Mouse (Mus musculus) MEL (cell line): ENCODE data around the gene Pcgf1. TPM values are rescaled to one million over a fixed set of nuclear protein-coding genes. Genes with fewer than 3 reads are reported as not detected.

Source experiments
- DNase-seq: peaks from one replicate; pipeline ENCODE4 v3.0.0; 2011; ENCODE audit warnings: low read depth, low spot score
- H3K27ac ChIP-seq: 2 replicates; pipeline ENCODE4 v1.5.1; 2012; ENCODE audit warnings: low read depth, mild to moderate bottlenecking, control low read depth, low read length, moderate library complexity; ENCODE audit not compliant: control insufficient read depth
- H3K27me3 ChIP-seq, 2 experiments: fragments of 150-350 bp in 1 of 2; sonication (generic) in 1 of 2; 2 replicates each; pipeline ENCODE4 v1.6.1; 2012; ENCODE audit warnings: low read length in 2 of 2, mild to moderate bottlenecking in 2 of 2, improper control_type of control experiment in 1 of 2, moderate library complexity in 1 of 2; ENCODE audit not compliant: insufficient read depth in 2 of 2, control insufficient read depth in 1 of 2
- H3K36me3 ChIP-seq, 2 experiments: 2 replicates each; pipeline ENCODE4 v1.6.1; 2012 to 2014; ENCODE audit warnings: low read length in 2 of 2, improper control_type of control experiment in 1 of 2, inconsistent platforms in 1 of 2, mild to moderate bottlenecking in 1 of 2; ENCODE audit not compliant: insufficient read depth in 2 of 2, control insufficient read depth in 1 of 2
- H3K4me1 ChIP-seq, 2 experiments: fragments of 150-350 bp in 1 of 2; sonication (generic) in 1 of 2; 2 replicates each; pipeline ENCODE4 v1.6.1; 2012; ENCODE audit warnings: low read length in 2 of 2, improper control_type of control experiment in 1 of 2, mild to moderate bottlenecking in 1 of 2; ENCODE audit not compliant: insufficient read depth in 2 of 2, control insufficient read depth in 1 of 2
- H3K4me3 ChIP-seq, 2 experiments: fragments of 150-350 bp in 1 of 2; sonication (generic) in 1 of 2; 2 replicates each; pipeline ENCODE4 v1.5.1; 2012; ENCODE audit warnings: low read depth in 2 of 2, low read length in 2 of 2, mild to moderate bottlenecking in 2 of 2, moderate library complexity in 2 of 2, control low read depth in 1 of 2, improper control_type of control experiment in 1 of 2; ENCODE audit not compliant: control insufficient read depth in 1 of 2, insufficient read depth in 1 of 2
- H3K79me2 ChIP-seq: 2 replicates; pipeline ENCODE4 v1.6.1; 2012; ENCODE audit warnings: mild to moderate bottlenecking, low read length, moderate library complexity; ENCODE audit not compliant: control insufficient read depth, poor library complexity, insufficient read depth
- H3K9ac ChIP-seq: 2 replicates; pipeline ENCODE4 v1.6.1; 2012; ENCODE audit warnings: low read depth, mild to moderate bottlenecking, control low read depth, low read length, moderate library complexity; ENCODE audit not compliant: control insufficient read depth, poor library complexity, severe bottlenecking
- H3K9me3 ChIP-seq: fragments of 150-350 bp; sonication (generic); replicated peaks from 2 replicates; pipeline ENCODE4 v1.6.1; 2012; ENCODE audit warnings: mild to moderate bottlenecking, low read length, improper control_type of control experiment, moderate library complexity; ENCODE audit not compliant: insufficient read depth
- CHD1 ChIP-seq: IDR thresholded peaks from 2 replicates; pipeline ENCODE4 v1.6.1; 2012; ENCODE audit warnings: low read depth, mild to moderate bottlenecking, inconsistent platforms, low read length, improper control_type of control experiment
- ETS1 ChIP-seq: IDR thresholded peaks from 2 replicates; pipeline ENCODE4 v1.6.1; 2012; ENCODE audit warnings: low read depth, mild to moderate bottlenecking, inconsistent platforms, low read length, improper control_type of control experiment, moderate library complexity
- HCFC1 ChIP-seq: IDR thresholded peaks from 2 replicates; pipeline ENCODE4 v1.6.1; 2012; ENCODE audit warnings: low read depth, mild to moderate bottlenecking, inconsistent platforms, low read length, improper control_type of control experiment, moderate library complexity
- JUND ChIP-seq: IDR thresholded peaks from 2 replicates; pipeline ENCODE4 v1.6.1; 2011; ENCODE audit warnings: low read depth, mild to moderate bottlenecking, improper control_type of control experiment, low read length
- MAFK ChIP-seq: IDR thresholded peaks from 2 replicates; pipeline ENCODE4 v1.6.1; 2011; ENCODE audit warnings: low read depth, mild to moderate bottlenecking, low read length, improper control_type of control experiment, borderline replicate concordance
- MEF2A ChIP-seq: IDR thresholded peaks from 2 replicates; pipeline ENCODE4 v1.6.1; 2014; ENCODE audit warnings: low read depth, mild to moderate bottlenecking, inconsistent platforms, low read length, improper control_type of control experiment; ENCODE audit not compliant: poor library complexity, insufficient replicate concordance, severe bottlenecking; ENCODE audit errors: extremely low read depth
- NRF1 ChIP-seq: IDR thresholded peaks from 2 replicates; pipeline ENCODE4 v1.6.1; 2014; ENCODE audit warnings: low read depth, mild to moderate bottlenecking, inconsistent platforms, low read length, improper control_type of control experiment, moderate library complexity; ENCODE audit not compliant: poor library complexity, insufficient read depth, severe bottlenecking
- POLR2A ChIP-seq, 2 experiments: IDR thresholded peaks; 2 replicates each; pipeline ENCODE4 v1.6.1; 2011 to 2012; ENCODE audit warnings: low read length in 2 of 2, mild to moderate bottlenecking in 2 of 2, control low read depth in 1 of 2, improper control_type of control experiment in 1 of 2, low read depth in 1 of 2, moderate library complexity in 1 of 2; ENCODE audit not compliant: control insufficient read depth in 1 of 2, insufficient read depth in 1 of 2, poor library complexity in 1 of 2
- POLR2AphosphoS2 ChIP-seq: IDR thresholded peaks from 2 replicates; pipeline ENCODE4 v1.6.1; 2011; ENCODE audit warnings: low read length, improper control_type of control experiment
- POLR2AphosphoS5 ChIP-seq: IDR thresholded peaks from 2 replicates; pipeline ENCODE4 v1.6.1; 2012; ENCODE audit warnings: low read depth, borderline replicate concordance, mild to moderate bottlenecking, inconsistent platforms, low read length, moderate library complexity, mixed read lengths
- RAD21 ChIP-seq: IDR thresholded peaks from 2 replicates; pipeline ENCODE4 v1.6.1; 2011; ENCODE audit warnings: mild to moderate bottlenecking, low read depth, low read length, improper control_type of control experiment
- TAL1 ChIP-seq: IDR thresholded peaks from 2 replicates; pipeline ENCODE4 v1.6.1; 2012; ENCODE audit warnings: mild to moderate bottlenecking, inconsistent platforms, low read length, moderate library complexity, mixed read lengths
- TCF12 ChIP-seq: IDR thresholded peaks from 2 replicates; pipeline ENCODE4 v1.6.1; 2014; ENCODE audit warnings: low read depth, mild to moderate bottlenecking, inconsistent platforms, low read length, improper control_type of control experiment, moderate library complexity
- UBTF ChIP-seq: IDR thresholded peaks from 2 replicates; pipeline ENCODE4 v1.6.1; 2012; ENCODE audit warnings: low read depth, mild to moderate bottlenecking, inconsistent platforms, low read length, improper control_type of control experiment, moderate library complexity, borderline replicate concordance; ENCODE audit not compliant: insufficient read depth
- USF1 ChIP-seq: IDR thresholded peaks from 2 replicates; pipeline ENCODE4 v1.6.1; 2014; ENCODE audit warnings: low read depth, mild to moderate bottlenecking, inconsistent platforms, low read length, improper control_type of control experiment, moderate library complexity
- ZKSCAN1 ChIP-seq: IDR thresholded peaks from 2 replicates; pipeline ENCODE4 v1.6.1; 2012; ENCODE audit warnings: low read depth, mild to moderate bottlenecking, inconsistent platforms, low read length, improper control_type of control experiment, moderate library complexity
- ZMIZ1 ChIP-seq: IDR thresholded peaks from 2 replicates; pipeline ENCODE4 v1.6.1; 2012; ENCODE audit warnings: low read depth, mild to moderate bottlenecking, inconsistent platforms, low read length, improper control_type of control experiment, moderate library complexity
- ZNF384 ChIP-seq: IDR thresholded peaks from 2 replicates; pipeline ENCODE4 v1.6.1; 2012; ENCODE audit warnings: low read depth, mild to moderate bottlenecking, inconsistent platforms, low read length, improper control_type of control experiment
- polyA plus RNA-seq, 2 experiments: library from polyadenylated mRNA; stranded (reverse) in 1 of 2; unstranded in 1 of 2; fragments of >175 nt in 1 of 2; fragments of >200 nt in 1 of 2; gene quantifications; 2 replicates each; pipeline versions ENCODE4 v1.2.1 to v1.2.4; 2012; ENCODE audit warnings: low replicate concordance in 2 of 2, low read depth in 1 of 2; ENCODE audit not compliant: insufficient read length in 2 of 2, insufficient read depth in 1 of 2, missing spikeins in 1 of 2
- total RNA-seq: library from RNA; depleted of rRNA; stranded (reverse); fragments of 300-350 nt; gene quantifications from 2 replicates; pipeline ENCODE4 v1.2.3, GENCODE M21; 2012

Gene Pcgf1
- total and polyA plus RNA-seq, 3 experiments = 18.2 to 25.2 TPM; not detected in 1

- no peak within 1 kb of the TSS for H3K9ac ChIP-seq
Measured at GRCm38 (mm10) chr6:83057790-83058189, 19.9 kb upstream of the Pcgf1 start, which contains the start of gene Dqx1. Dqx1 (plus strand) TSS chr6:83057844.

GRCm38 (mm10) chr6:83058725-83059124 is 18.9 kb upstream of the Pcgf1 start:
- H3K27ac ChIP-seq = no peak overlapping the region
- no peak overlapping the region for H3K9ac ChIP-seq
- H3K9me3 ChIP-seq = no peaks in the 10 kb centered on the region
- H3K27me3 ChIP-seq = no peaks in the 10 kb centered on the region
- TF ChIP-seq POLR2AphosphoS2 = 0 out of 2 replicates have a peak, but pooled peaks have one; percentile 8
- TF ChIP-seq MEF2A = no peak
- peaks cover 0 to 6% of the 10 kb centered on the region in 2 experiments; a peak in 3 of 4 replicates for H3K36me3 ChIP-seq
- H3K4me3 ChIP-seq = no peak overlapping the region
- H3K79me2 ChIP-seq = peaks cover 27% of the 10 kb centered on the region
- no peak for DNase-seq
- H3K4me1 ChIP-seq = peaks cover 0 to 11% of the 10 kb centered on the region in 2 experiments; a peak in 3 of 4 replicates

More at GRCm38 (mm10) chr6:83057790-83058189, 19.9 kb upstream of the Pcgf1 start, which contains the start of gene Dqx1:
- H3K4me3 ChIP-seq = no peak within 1 kb of the TSS
- DNase-seq = peak; percentile 46
- H3K36me3 ChIP-seq = peaks cover 0 to 7% of the 10 kb centered on the region in 2 experiments; a peak in 3 of 4 replicates
- no peaks in the 10 kb centered on the region for H3K27me3 ChIP-seq
- H3K79me2 ChIP-seq = peaks cover 36% of the 10 kb centered on the region
- peak; percentile 88 for TF ChIP-seq HCFC1
- TF ChIP-seq POLR2A (IDR thresholded peaks at IDR 0.05; ENCODE audit: control insufficient read depth in 1 of 2, insufficient read depth in 1 of 2, low read depth in 1 of 2, low read length in 2 of 2, poor library complexity in 1 of 2) = peak in 1 of 2 experiments; percentile 25; a peak in 1 of 4 replicates
- 0 out of 2 replicates have a peak, but pooled peaks have one; percentile 29 for TF ChIP-seq ZMIZ1
- no peak for TF ChIP-seq ETS1
- no peak for TF ChIP-seq CHD1
- H3K4me1 ChIP-seq = peaks cover 0 to 12% of the 10 kb centered on the region in 2 experiments; a peak in 3 of 4 replicates
- no peak within 1 kb of the TSS for H3K27ac ChIP-seq
- H3K9me3 ChIP-seq = no peaks in the 10 kb centered on the region

GRCm38 (mm10) chr6:83065995-83066394 is 11.7 kb upstream of the Pcgf1 start:
- H3K36me3 ChIP-seq = no peaks in the 10 kb centered on the region
- no peaks in the 10 kb centered on the region for H3K27me3 ChIP-seq
- H3K4me1 ChIP-seq = no peaks in the 10 kb centered on the region
- H3K4me3 ChIP-seq = no peak overlapping the region
- H3K27ac ChIP-seq = no peak overlapping the region
- no peaks in the 10 kb centered on the region for H3K79me2 ChIP-seq
- no peak for DNase-seq
- TF ChIP-seq ZKSCAN1 (no peak), ETS1 (no peak), MAFK (no peak), NRF1 (no peak), USF1 (no peak), ZNF384 (no peak), UBTF (no peak), TAL1 (no peak), MEF2A (no peak), JUND (no peak), POLR2AphosphoS5 (no peak), TCF12 (no peak), RAD21 (no peak)
- H3K9me3 ChIP-seq = no peaks in the 10 kb centered on the region
- no peak overlapping the region for H3K9ac ChIP-seq
